Mouse (Mus musculus) lung, postnatal 0 days (tissue): Measurements from ENCODE around the gene Prrg2.

Source experiments
- CTCF ChIP-seq: IDR thresholded peaks from 2 replicates; pipeline ENCODE4 v1.5.1; 2016; ENCODE audit warnings: antibody characterized with exemption, mild to moderate bottlenecking
- EP300 ChIP-seq: IDR thresholded peaks from 2 replicates; pipeline ENCODE4 v1.6.1; 2016; ENCODE audit warnings: antibody characterized with exemption, mild to moderate bottlenecking, control low read depth

GRCm38 (mm10) chr7:45107052-45107645 lies 44.7 kb upstream of the Prrg2 start:
- TF ChIP-seq CTCF: no peak
- no peak for TF ChIP-seq EP300
